Mouse (Mus musculus) gastrocnemius, adult 2 months (tissue): ENCODE results near the gene Gm7982. TPM values are rescaled to one million over a fixed set of nuclear protein-coding genes. Genes with fewer than 3 reads are reported as not detected.
"Not testable (repeated sequence)": the region's sequence is repeated elsewhere in the genome, so short reads cannot be mapped to it uniquely, and the experiment has no call there.

Source experiments
- DNase-seq: peaks from one replicate; pipeline ENCODE4 v3.0.0; 2022
- H3K27ac ChIP-seq: fragments of 200-600 bp; 2 replicates; pipeline ENCODE4 v1.8.1; 2022; ENCODE audit warnings: mild to moderate bottlenecking
- H3K4me3 ChIP-seq: fragments of 200-600 bp; 2 replicates; pipeline ENCODE4 v1.8.1; 2022; ENCODE audit warnings: mild to moderate bottlenecking, moderate library complexity
- intact Hi-C: fragments of 180-260 bp; cut with DNase I; formaldehyde crosslinking; loops from one replicate; pipeline ENCODE4 v1.15.1; 2025
- long read RNA-seq, 2 experiments: library from polyadenylated mRNA; stranded (forward); transcript quantifications; one replicate each; pipeline ENCODE4 v2.0.0; 2021
- total RNA-seq, 2 experiments: library from RNA; stranded (reverse); gene quantifications; 2 replicates each; pipeline ENCODE4 v1.2.3; 2021

Gene Gm7982
- not detected for total RNA-seq
- long read RNA-seq, experiment 1: 0 reads
- long read RNA-seq, experiment 2: 0 reads

- H3K27ac ChIP-seq, H3K4me3 ChIP-seq, DNase-seq, intact Hi-C loops: not testable (repeated sequence)
Measured at GRCm38 (mm10) chr5:95741714-95742113, at the start of gene Gm7982. Gene Gm7982, plus strand, starts transcription at chr5:95742014.

- intact Hi-C loops, H3K27ac ChIP-seq, DNase-seq, H3K4me3 ChIP-seq: not testable (repeated sequence)
Measured at GRCm38 (mm10) chr5:95736073-95736472, 5.7 kb upstream of the Gm7982 start, which contains the start of gene Gm7978. Gene Gm7978, minus strand, starts transcription at chr5:95736173.

- H3K4me3 ChIP-seq, H3K27ac ChIP-seq, intact Hi-C loops, DNase-seq: not testable (repeated sequence)
Measured at GRCm38 (mm10) chr5:95775690-95776089, 33.9 kb downstream of the Gm7982 start, which contains the start of gene E330014E10Rik. Gene E330014E10Rik, plus strand, starts transcription at chr5:95775990.

Other genes with a start within 250 kb of the Gm7982 start
- gene Gm3286, start 231.3 kb upstream of the Gm7982 start, total RNA-seq: not detected
- gene Gm7971, start 147.1 kb upstream of the Gm7982 start, total RNA-seq: not detected
- not detected for gene Gm7978, start 5.8 kb upstream of the Gm7982 start, total RNA-seq
- not detected for gene E330014E10Rik, start 34.0 kb downstream of the Gm7982 start, total RNA-seq
- gene Cxcl13, start 214.9 kb downstream of the Gm7982 start, total RNA-seq: 1 to 10 TPM in 1 of 2 experiments, under 1 TPM in 1; 0.43 to 1.2 TPM